Mouse (Mus musculus) ES-E14 (cell line): Measurements from ENCODE around the gene Mrc1. TPM values are rescaled to one million over a fixed set of nuclear protein-coding genes. Genes with fewer than 3 reads are reported as not detected.

Experiments used
- DNase-seq: peaks from one replicate; pipeline ENCODE4 v3.0.0-alpha.2; 2013; ENCODE audit warnings: low read depth, low spot score
- H3K27ac ChIP-seq: 2 replicates; pipeline ENCODE4 v1.5.1; 2012; ENCODE audit warnings: low read depth, mild to moderate bottlenecking, low read length, moderate library complexity, mixed read lengths; ENCODE audit not compliant: poor library complexity, insufficient read depth, severe bottlenecking
- H3K36me3 ChIP-seq: 2 replicates; pipeline ENCODE4 v1.6.1; 2012; ENCODE audit warnings: mild to moderate bottlenecking, low read length, moderate library complexity, mixed read lengths; ENCODE audit not compliant: control insufficient read depth, poor library complexity, insufficient read depth, severe bottlenecking
- H3K4me1 ChIP-seq, 2 experiments: fragments of 150-350 bp in 1 of 2; sonication (generic) in 1 of 2; 2 replicates each; pipeline ENCODE4 v1.6.1; 2012; ENCODE audit warnings: low read length in 2 of 2, mild to moderate bottlenecking in 1 of 2, mixed read lengths in 1 of 2; ENCODE audit not compliant: control insufficient read depth in 2 of 2, insufficient read depth in 2 of 2, poor library complexity in 1 of 2
- H3K4me3 ChIP-seq, 2 experiments: fragments of 150-350 bp in 1 of 2; sonication (generic) in 1 of 2; 2 replicates each; pipeline ENCODE4 v1.5.1; 2012; ENCODE audit warnings: low read length in 2 of 2, low read depth in 1 of 2, mild to moderate bottlenecking in 1 of 2, mixed read lengths in 1 of 2; ENCODE audit not compliant: insufficient read depth in 1 of 2, poor library complexity in 1 of 2, severe bottlenecking in 1 of 2
- H3K9ac ChIP-seq: 2 replicates; pipeline ENCODE4 v1.6.1; 2012; ENCODE audit warnings: low read depth, mild to moderate bottlenecking, low read length, mixed read lengths; ENCODE audit not compliant: poor library complexity, insufficient read depth, severe bottlenecking
- H3K9me3 ChIP-seq: fragments of 150-350 bp; sonication (generic); 2 replicates; pipeline ENCODE4 v1.6.1; 2012; ENCODE audit warnings: low read depth, mild to moderate bottlenecking, low read length; ENCODE audit not compliant: control insufficient read depth, insufficient read depth
- CHD2 ChIP-seq: IDR thresholded peaks from 2 replicates; pipeline ENCODE4 v1.6.1; 2014; ENCODE audit warnings: mild to moderate bottlenecking, low read depth, low read length, inconsistent platforms
- HCFC1 ChIP-seq: IDR thresholded peaks from 2 replicates; pipeline ENCODE4 v1.6.1; 2012; ENCODE audit warnings: low read length, inconsistent platforms, borderline replicate concordance; ENCODE audit not compliant: insufficient read depth
- MAFK ChIP-seq: IDR thresholded peaks from 2 replicates; pipeline ENCODE4 v1.6.1; 2014; ENCODE audit warnings: mild to moderate bottlenecking, low read depth, low read length, inconsistent platforms; ENCODE audit not compliant: insufficient read depth
- ZC3H11A ChIP-seq: IDR thresholded peaks from 2 replicates; pipeline ENCODE4 v1.6.1; 2012; ENCODE audit warnings: low read depth, mild to moderate bottlenecking, inconsistent platforms, low read length, borderline replicate concordance
- ZNF384 ChIP-seq: IDR thresholded peaks from 2 replicates; pipeline ENCODE4 v1.6.1; 2012; ENCODE audit warnings: low read depth, low read length, inconsistent platforms
- in situ Hi-C, 2 experiments: fragments of 600-800 bp; cut with MboI; formaldehyde crosslinking; loops; one replicate each; pipeline ENCODE4 v1.15.1; 2025; ENCODE audit warnings: low sequenced_read_pairs in 2 of 2, inconsistent platforms in 1 of 2; ENCODE audit not compliant: unreplicated experiment in 2 of 2
- total RNA-seq: library from RNA; depleted of rRNA; stranded (reverse); fragments of 300-350 nt; gene quantifications from 2 replicates; pipeline ENCODE4 v1.2.3, GENCODE M21; 2012

The Mrc1 gene
- total RNA-seq, 1 experiment: 0.58 TPM

- Histone ChIP-seq H3K4me1 (no peaks in the 10 kb centered on the region), H3K27ac (no peak overlapping the region), H3K4me3 (no peak overlapping the region), H3K36me3 (no peaks in the 10 kb centered on the region), H3K9me3 (no peaks in the 10 kb centered on the region), H3K9ac (no peak overlapping the region)
- no peak for TF ChIP-seq ZNF384
- TF ChIP-seq CHD2: no peak
- TF ChIP-seq ZC3H11A: no peak
- no peak for TF ChIP-seq HCFC1
- TF ChIP-seq MAFK: no peak
- DNase-seq: no peak
- in situ Hi-C loops: no loop called here
These were observed 7.7 kb downstream of the Mrc1 start for GRCm38 (mm10) chr2:14236920-14237319.

- H3K4me3 ChIP-seq: no peak overlapping the region
- no peaks in the 10 kb centered on the region for H3K9me3 ChIP-seq
- TF ChIP-seq ZC3H11A: no peak
- no peak overlapping the region for H3K27ac ChIP-seq
- in situ Hi-C loops: no loop called here
- no peaks in the 10 kb centered on the region for H3K4me1 ChIP-seq
- no peak for DNase-seq
- no peak overlapping the region for H3K9ac ChIP-seq
- no peaks in the 10 kb centered on the region for H3K36me3 ChIP-seq
These were observed 8.5 kb downstream of the Mrc1 start for GRCm38 (mm10) chr2:14237723-14238122.

GRCm38 (mm10) chr2:14239151-14239550 is 10.0 kb downstream of the Mrc1 start:
- no peaks in the 10 kb centered on the region for H3K4me1 ChIP-seq
- H3K9me3 ChIP-seq: no peaks in the 10 kb centered on the region
- no peak overlapping the region for H3K9ac ChIP-seq
- no peak overlapping the region for H3K27ac ChIP-seq
- no peak for DNase-seq
- in situ Hi-C loops: no loop called here
- no peaks in the 10 kb centered on the region for H3K36me3 ChIP-seq
- TF ChIP-seq ZC3H11A (no peak), ZNF384 (no peak), CHD2 (no peak), HCFC1 (no peak), MAFK (no peak)
- H3K4me3 ChIP-seq: no peak overlapping the region

GRCm38 (mm10) chr2:14244157-14244556 is 15.0 kb downstream of the Mrc1 start:
- no peaks in the 10 kb centered on the region for H3K9me3 ChIP-seq
- H3K4me3 ChIP-seq: no peak overlapping the region
- in situ Hi-C loops: no loop called here
- no peak for TF ChIP-seq HCFC1
- TF ChIP-seq ZC3H11A: no peak
- no peak for TF ChIP-seq ZNF384
- TF ChIP-seq CHD2: no peak
- no peak for TF ChIP-seq MAFK
- H3K36me3 ChIP-seq: no peaks in the 10 kb centered on the region
- no peak for DNase-seq
- H3K4me1 ChIP-seq: no peaks in the 10 kb centered on the region
- no peak overlapping the region for H3K27ac ChIP-seq
- H3K9ac ChIP-seq: no peak overlapping the region

GRCm38 (mm10) chr2:14244668-14245067 is 15.5 kb downstream of the Mrc1 start:
- Histone ChIP-seq H3K4me3 (no peak overlapping the region), H3K4me1 (no peaks in the 10 kb centered on the region), H3K36me3 (no peaks in the 10 kb centered on the region), H3K27ac (no peak overlapping the region), H3K9me3 (no peaks in the 10 kb centered on the region), H3K9ac (no peak overlapping the region)
- DNase-seq: no peak
- in situ Hi-C loops: no loop called here
- TF ChIP-seq MAFK: no peak
- no peak for TF ChIP-seq ZNF384
- no peak for TF ChIP-seq CHD2
- TF ChIP-seq HCFC1: no peak
- no peak for TF ChIP-seq ZC3H11A
